Mouse (Mus musculus): ENCODE data around the gene Arhgap23.

Arhgap23 gene

DNA sequence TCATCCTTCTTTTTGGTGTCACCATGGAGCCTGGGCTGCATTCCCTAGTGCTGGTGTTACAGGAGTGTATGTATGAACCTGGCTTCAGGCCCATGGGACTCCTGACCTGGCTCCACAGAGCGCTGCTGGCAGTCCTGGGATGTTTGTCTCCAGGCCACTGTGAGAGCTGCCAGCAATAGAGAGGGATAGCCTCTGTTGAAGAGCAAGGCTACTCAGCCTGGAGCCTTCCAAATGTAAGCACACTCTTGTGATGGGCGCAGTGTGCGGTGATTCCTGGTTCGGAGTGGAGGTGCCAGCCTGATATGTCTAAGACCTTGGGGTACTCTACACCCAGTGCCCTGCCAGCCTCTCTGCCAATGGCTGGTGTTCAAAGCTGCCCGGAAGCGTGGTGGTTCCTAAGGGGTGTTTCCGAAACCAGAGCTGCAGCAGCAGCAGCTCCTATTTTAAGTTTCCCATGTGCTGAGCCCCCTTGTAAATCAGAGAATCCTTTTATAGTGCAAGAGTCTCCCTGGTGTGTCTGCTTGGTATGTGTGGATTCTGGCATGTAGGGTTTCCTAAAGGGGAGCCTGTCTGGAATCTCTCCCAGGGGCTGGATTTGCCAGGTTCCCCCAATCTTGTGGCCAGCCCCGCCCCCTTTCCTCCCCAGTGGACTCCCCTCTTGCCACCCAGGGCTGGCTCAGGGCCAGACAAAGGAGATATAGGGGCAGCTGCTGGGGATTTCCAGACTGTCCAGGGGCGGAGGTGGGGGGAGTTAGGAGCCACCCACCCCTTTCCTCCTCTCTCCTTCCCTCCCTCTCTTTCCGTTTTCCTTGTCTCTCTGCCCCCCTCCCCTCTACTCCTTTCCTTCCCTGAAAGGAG lies 9.0 kb upstream of the Arhgap23 start:
- in situ Hi-C loops (cut with MboI, MseI): no loop called here

DNA sequence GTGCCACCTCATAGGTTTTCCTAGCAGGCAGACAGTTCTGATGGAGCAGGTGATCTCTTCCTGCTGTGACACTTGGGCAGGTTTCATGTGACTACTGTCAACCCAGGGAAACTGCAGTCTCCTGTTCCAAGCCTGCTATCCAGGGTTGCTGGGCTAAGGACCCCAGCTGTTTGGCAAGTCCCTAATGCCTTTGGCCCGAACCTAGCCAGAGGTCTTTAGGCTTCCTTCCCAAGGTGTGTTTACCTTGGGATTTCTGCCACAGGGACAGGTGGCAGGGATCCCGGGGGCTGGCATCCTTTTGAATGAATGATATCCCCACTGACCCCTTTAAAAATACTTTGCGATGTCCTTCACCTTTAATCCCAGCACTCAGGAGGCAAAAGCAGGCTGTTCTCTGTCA lies 7.9 kb upstream of the Arhgap23 start:
- in situ Hi-C loops (cut with MboI, MseI): no loop called here

DNA sequence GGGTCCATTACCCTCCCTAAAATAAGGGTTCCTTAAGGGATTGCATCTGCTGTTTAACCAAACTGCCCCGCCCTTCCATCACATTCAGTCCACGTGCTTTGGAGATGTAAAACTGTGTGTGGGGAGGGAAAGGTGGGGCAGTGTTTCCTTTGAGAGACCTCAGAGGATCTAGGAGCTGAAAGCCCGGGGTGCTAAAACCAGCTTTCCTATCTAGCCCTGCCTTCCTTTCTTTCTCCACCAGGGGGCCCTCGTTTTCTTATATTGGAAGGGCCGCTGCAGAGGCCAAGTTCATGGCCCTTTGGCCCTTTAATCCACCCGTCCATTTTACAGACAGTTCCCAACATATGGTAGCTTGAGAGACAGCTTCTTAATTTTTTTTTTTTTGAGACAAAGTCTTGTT lies 7.2 kb upstream of the Arhgap23 start:
- in situ Hi-C loops (cut with MboI, MseI): no loop called here

DNA sequence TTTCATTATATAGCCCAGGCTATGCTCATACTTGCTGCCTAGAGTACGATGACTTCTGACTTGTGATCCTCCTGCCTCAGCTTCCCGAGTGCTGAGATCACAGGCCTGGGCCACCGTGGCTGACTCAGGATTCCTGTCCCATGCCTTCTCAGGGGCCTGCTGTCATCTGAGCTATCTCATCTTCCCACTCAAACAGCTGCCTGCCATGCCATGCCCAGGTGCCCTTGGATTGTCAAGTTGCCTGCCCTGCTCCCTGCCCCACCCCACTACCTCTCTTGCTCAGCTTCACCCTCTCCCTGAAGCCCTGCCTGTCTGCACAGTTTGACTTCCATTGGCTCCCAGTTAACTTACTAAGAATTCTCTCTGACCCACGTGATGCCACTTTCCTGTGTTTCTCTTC lies 4.4 kb upstream of the Arhgap23 start:
- in situ Hi-C loops (cut with MboI, MseI): no loop called here

DNA sequence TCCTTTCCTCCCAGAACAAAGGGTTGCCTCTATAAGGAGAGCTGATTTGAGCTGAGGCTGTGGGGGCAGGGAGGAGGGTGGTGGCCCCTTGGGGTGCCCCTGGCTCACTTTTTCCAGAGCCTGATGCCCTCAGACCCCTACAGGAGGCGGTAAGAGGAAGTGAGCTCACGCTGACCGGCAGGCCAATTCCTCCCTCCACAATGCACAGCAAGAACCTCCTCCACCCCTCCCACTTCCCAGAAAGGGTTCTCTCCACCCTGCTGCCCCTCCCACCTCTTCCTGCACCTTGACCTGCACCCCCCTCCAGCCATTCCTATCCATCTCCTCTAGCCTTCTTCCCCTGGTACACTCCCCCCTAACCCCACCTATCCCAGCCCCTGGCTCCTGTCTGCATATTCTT lies 3.2 kb upstream of the Arhgap23 start:
- in situ Hi-C loops (cut with MboI, MseI): no loop called here

DNA sequence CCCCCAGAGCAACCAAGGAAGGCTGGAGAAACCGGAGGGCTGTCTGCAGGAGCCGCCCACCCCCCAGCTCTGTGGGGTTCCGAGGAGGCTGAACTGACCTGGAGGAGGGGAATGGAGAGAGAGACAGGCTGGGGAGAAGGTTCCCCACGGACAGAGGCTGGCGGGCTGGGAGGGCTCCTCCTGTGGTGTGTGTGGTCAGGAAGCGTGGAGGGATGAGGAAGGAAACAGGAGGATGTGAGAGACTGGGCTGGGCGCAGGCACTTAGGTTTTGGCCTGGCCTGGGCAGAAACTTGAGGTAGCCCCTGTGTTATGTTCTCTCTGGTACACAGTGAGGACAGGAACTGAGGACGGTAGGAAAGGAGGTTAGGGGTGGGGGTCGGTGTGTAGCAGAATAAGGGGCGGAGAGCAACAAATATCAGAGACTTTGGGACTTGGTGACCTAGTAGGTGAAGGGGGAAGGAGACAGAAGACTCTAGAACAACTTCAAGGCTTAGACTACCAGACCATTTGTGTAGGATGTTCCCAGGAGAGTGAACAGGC lies 2.5 kb upstream of the Arhgap23 start:
- in situ Hi-C loops (cut with MboI, MseI): no loop called here

DNA sequence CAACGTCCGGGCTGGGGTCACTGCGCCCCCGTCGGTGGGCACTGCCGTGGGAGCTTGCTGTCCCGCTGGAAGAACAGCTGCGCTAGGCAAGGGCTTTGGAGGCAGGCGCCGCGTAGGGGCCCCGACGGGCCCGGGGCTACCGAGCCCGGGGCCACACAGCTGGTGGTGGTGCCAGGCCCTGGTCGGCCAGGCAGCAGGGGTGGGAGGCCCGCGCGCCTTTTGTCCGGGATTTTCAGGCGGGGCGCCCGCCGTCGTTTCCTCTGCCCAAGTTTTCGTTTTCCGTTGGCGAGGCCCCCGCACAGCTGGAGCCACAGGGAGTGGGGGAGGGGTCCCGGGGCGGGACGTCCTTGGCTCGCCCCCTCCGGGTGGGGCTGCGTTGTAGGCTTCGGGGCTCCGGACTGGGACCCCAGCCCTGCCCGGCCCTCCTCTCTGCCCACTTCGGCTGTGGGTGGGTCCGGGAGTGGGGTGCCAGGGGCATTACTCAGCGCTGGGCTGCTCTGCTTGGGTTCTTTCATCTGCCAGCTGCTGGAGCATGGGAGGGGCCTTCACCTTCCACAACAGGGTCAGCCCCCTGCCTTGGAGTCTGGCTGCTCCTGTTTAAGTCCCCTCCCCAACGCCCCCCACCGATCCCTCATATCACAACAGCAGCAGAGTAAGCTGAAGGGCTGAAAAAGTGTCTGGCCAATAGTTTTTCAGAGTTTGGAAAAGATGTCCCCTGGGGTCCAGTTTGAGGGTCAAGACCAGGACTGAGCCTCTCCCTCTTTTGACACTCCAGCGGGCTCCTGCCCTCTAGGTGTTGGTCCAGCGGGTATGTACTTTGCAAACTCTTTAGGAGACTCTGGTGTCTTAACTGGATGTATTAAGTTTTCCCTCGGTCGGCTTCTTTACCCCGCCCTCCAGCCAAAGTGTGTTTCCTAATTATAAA lies 641 bp downstream of the Arhgap23 start:
- in situ Hi-C loops (cut with MboI, MseI): no loop called here

DNA sequence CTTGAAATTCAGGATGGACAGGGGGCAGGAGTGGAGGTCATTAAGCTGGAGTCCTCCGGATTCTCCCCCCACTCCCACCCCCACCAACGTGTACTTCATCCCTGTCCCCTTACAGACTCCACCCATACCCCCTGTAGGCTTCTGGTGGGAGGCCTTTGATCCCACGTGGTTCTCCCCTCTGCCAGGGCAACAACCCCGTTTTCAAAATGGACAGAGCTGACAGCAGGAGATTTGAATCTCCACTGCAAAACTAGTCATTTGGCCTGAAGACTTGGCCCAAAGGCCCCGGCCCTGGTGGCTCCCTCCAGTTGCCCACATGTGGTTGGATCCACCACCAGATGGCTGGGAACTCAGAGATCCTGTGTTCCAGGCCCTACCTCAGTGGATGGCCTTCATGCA lies 1.3 kb downstream of the Arhgap23 start:
- in situ Hi-C loops (cut with MboI, MseI): no loop called here

DNA sequence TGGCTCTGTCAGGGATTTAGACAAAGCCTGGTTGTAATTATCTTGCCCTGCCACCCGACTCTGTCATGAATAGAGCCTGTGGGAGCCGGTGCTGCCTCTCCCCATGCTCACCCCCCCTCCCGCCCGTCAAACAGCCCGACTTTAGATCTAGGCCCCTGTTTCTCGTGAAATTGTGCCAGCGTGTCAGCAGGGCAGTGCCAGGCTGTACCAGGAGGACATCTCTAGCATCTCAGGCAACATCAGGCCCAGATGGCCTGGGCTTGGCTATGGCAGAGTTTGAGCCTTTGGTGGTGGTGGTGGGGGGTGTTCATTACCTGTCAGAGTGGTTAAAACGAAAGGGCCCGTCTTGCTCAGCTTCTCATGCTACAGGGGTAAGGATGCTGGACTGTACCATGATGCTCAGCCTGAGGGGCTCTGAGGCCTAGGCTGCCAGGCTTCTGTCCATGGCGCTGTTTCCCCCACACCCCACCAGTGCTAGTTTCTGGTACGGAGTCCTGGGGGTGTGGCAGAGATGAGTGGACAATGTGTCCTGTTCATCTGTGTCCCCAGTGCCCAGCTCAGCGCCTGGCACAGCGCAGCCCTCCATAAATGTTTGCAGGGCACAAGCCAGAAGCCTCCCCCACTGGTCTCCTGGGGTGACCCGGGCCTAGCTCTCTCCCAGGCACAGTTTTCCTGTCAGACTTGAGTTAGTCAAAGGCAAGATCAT lies 3.7 kb downstream of the Arhgap23 start:
- in situ Hi-C loops (cut with MboI, MseI): no loop called here

DNA sequence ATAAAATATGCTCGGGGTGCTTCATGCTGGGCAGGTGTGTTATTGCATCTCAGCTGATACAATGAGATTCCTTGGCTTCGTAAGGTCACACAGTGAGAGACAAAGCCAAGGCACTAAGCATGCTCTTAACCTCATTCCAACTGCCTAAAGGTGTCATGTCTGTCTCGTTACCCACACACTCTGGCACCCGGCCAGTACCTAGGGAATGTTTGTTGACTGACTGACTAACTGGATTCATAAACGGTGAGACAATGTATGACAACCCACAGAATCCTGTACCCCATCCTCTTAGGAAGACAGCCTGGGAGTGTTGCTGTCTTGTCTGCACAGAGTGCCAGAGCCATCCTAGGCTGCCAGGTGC lies 4.2 kb downstream of the Arhgap23 start:
- in situ Hi-C loops (cut with MboI, MseI): no loop called here

DNA sequence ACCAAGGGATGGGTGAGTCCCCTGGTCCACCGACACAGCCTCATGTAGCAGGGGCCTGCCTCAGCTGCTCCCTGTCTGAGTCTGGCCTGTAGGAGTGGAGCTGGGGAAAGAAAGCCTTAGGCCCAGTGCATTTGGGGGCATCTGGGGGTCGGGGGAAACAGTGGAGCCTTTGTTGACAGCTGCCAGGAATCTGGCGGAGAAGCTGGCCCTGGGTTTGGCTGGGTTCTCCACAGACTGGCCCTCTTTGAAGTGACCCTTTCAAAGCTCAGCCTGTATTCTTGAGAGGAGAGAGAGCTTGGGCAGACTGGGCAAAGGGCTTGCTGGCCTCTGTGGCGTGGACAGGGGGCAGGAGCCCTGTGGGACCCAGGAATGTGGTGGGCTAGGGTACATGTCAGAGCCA lies 7.2 kb downstream of the Arhgap23 start:
- in situ Hi-C loops (cut with MboI, MseI): no loop called here

DNA sequence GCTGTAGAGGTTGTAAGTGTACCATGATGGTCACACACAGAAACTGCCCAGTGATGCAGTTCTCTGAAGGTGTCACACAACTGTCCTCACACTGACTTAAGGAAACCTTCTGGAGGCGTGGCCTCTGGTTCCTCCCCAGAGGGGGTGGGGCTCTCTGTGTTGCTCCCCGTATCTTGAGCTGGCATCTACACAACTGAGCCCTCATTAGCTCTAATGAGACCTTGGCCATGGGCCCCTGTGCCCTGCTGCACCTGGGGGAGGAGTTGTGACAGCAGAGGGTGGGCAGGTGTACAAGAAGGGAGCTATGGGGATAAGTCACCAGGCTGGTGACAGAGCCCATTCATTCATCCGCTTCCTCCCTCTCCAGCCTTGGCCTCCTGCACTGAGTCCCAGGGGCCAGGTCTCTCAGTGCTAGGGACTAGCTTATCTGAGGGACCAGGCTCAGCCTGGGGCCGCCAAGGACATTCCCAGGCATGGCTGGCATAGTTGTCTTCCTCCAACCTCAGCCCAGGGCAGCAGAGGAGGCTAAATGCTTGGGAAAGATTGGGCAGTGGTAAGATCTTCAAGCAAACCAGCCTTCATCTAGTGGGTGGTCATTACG lies 8.9 kb downstream of the Arhgap23 start:
- in situ Hi-C loops (cut with MboI, MseI): no loop called here

DNA sequence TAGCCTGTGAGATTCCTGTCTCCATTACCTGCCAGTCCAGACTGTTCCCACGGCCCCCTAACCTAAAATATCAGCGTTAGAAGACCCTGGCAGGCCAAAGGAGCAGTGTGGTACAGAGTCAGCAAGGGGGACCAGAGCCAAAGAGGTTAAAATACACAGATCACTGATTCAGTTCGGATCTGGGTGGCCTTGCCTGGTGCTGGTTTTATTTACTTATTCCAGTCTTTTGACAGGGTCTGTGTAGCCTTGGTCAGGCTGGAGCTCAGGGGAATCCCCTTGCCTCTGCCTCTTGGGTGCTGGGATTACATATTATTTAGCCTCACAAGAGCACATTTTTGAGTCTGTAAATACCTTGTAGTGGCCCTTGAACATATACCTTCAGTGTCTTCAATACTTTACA lies 9.5 kb downstream of the Arhgap23 start:
- in situ Hi-C loops (cut with MboI, MseI): no loop called here

DNA sequence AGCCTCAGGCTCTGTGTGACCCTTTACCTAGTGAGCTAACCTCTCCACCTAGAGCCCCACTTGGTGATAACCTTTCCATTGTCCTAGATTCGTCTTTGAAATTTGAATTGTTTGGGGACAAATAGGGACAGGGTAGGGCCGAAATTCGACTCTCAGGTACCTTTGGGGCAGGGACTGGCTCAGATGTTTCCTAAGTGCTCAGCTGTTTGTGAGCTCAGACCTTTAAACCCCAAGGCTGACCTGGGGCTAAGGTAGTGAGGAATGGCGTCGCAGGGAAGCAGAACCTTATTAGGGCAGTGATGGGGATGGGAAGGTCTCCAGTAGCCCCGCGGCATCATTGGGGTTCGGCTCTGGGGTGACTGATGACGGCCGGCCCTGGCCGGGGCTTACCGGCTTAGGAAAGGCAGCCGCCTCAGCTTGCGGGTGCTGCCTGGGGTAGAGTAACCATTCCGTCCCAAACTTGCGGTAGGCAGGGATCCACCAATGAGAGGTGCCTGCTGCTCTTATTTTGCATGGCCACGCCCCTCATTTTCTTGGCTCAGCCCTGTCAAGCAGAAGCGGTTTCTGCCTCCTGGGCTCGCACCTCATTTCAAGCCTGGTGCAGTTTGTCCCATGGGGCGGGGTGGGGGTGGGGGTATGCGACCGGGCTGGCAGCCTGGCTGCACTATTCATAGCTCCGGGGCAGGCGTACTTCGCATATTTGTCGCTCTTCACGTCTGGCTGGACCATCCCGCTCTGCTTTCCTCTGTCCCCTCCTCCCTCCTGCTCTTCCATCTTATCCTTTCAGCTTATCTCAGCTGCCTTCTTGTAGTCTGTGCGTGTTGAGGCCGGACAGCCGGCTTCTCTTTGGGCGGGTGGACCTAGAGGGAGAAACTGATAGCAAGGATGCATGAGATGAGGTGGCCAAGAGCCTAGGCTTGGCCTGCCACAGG lies 12.7 kb downstream of the Arhgap23 start:
- in situ Hi-C loops (cut with MboI, MseI): no loop called here

DNA sequence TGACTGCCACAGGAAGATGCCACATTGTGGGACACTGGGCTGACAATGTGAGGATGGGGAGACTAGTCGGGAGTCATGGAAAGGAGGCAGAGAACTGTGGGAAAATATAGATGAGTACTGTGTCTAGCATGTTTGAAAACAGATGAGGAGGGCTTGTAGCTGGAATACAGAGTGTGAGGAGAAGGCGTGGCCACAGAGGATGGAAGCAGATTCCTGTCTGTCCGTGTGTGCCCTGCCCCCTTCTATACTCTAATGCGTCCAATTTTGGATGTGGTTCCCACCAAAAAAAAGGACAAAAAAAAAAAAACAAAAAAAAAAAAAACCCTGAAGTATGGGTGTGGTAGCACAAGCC lies 13.4 kb downstream of the Arhgap23 start:
- in situ Hi-C loops (cut with MboI, MseI): no loop called here

DNA sequence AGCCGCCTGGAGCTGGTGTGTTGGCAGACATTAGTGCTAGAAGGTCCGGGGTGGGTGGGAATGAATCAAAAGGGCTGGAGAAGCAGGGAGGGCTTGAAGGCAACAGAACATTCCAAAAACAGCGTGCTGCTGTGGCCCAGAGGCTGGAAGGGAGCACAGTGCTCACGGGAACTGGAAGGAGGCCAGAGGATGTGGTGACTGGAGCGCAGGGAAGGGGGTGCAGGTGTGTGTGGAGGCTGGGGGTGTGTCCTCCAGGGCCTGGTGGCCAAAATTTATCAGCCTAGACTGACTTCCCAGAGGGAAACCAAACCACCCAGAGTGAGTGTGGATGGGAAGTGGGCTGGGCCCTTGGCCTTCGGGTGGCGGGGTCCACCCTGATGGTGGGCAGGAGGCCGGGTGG lies 14.3 kb downstream of the Arhgap23 start:
- in situ Hi-C loops (cut with MboI, MseI): no loop called here

DNA sequence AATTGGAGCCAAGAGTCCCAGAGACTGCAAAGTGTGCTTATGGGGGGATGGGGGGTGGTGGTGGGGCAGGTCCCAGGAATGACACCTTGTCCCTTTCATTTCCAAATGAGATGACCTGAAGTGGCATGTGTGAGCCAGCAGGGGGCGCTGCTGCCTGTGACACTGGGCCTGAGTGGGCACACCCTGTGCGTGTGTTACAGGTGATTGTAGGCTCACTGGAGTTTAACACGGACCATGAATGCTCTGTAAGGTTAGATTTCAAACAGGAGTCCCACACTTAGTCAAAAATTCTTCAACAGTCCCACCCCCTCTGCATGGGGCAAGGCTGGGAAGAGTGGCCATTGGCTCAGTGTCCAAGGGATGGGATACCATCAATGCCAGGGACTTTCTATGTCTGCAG lies 16.7 kb downstream of the Arhgap23 start:
- in situ Hi-C loops (cut with MboI, MseI): no loop called here

DNA sequence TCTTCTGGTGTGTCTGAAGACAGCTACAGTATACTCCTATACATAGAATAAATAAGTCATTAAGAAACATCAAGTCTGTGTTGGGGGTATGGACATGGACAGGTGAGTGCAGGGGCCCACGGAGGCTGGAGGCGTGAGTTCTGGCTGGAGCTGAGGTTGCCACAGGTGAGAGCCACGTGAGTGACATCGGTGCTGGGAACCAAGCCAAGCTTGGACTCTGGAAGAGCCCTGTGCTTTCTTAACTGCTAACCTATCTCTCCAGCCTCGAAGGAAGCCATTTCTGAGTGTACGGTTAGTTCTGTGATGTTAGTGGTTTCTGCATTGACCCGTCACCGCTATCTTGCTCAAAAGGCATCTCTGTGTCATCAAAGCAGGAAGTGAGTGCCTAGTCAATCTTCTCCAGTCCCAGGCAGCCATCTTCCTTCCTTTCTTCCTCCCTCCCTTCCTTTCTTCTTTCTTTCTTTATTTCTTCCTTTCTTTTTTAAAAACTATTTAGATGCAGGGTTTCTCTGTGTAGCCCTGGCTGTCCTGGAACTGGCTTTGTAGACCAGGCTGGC lies 17.7 kb downstream of the Arhgap23 start:
- in situ Hi-C loops (cut with MboI, MseI): no loop called here

DNA sequence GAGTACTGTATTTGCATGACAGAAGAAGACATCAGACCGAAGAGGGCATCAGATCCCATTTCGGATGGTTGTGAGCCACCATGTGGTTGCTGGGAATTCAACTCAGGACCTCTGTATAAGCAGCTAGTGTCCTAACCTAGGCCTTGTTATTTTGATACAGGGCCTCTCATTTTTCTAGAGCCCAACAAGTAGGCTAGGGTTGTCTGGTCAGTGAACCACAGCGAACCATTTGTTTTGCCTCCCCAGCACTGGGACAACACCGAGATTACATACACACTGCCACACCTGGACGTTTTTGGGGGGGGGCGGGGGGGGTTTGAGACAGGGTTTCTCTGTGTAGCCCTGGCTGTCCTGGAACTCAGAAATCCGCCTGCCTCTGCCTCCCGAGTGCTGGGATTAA lies 18.8 kb downstream of the Arhgap23 start:
- in situ Hi-C loops (cut with MboI, MseI): no loop called here
